9 mouse cellular contexts compared by ENCODE assay signal in genomic region chr4:151638941-151639340, GRCm38 (mm10).
DNase-seq lines count a peak whose midpoint lies in the region; ATAC-seq and TF ChIP-seq lines count a peak whose summit lies in the region.
"Had no signal": no experiment of that assay in that cellular context is flagged by ENCODE, and none has a peak within 500 bp of the region (broad histone marks: within the 10 kb centered on the region; RNA-seq: fewer than 3 reads in every experiment).

No protein-coding gene starts in this region.

- H3K4me2 ChIP-seq in liver, postnatal 0 days (ENCODE audit: low read depth, low read length), result no peak overlapping the region
- no peak overlapping the region for H3K4me2 ChIP-seq in liver, embryonic 11.5 days
- no peak overlapping the region for H3K4me2 ChIP-seq in hindbrain, embryonic 14.5 days (replicated peaks)
- no peak overlapping the region for H3K4me2 ChIP-seq in neural tube, embryonic 15.5 days

- H3K9ac ChIP-seq in liver, postnatal 0 days (replicated peaks), result no peak overlapping the region
- H3K9ac ChIP-seq in liver, embryonic 11.5 days (ENCODE audit: low read depth, low read length), result no peak overlapping the region
- no peak overlapping the region for H3K9ac ChIP-seq in hindbrain, embryonic 14.5 days
- no peak overlapping the region for H3K9ac ChIP-seq in neural tube, embryonic 15.5 days (replicated peaks)

- WGBS in liver, postnatal 0 days (ENCODE audit: insufficient replicate concordance), result 19% methylated on average over 9 of the region's 9 CpGs
- WGBS in liver, embryonic 11.5 days, result 23% methylated on average over 9 of the region's 9 CpGs
- WGBS in hindbrain, embryonic 14.5 days, result 27% methylated on average over 9 of the region's 9 CpGs
- WGBS in neural tube, embryonic 15.5 days, result 22% methylated on average over 9 of the region's 9 CpGs

- no peak for DNase-seq in liver, postnatal 0 days
- no peak for DNase-seq in liver, embryonic 11.5 days (ENCODE audit: low spot score)
- peak; percentile 3 for DNase-seq in c-Kit-positive CD71-positive TER-119-negative erythroid progenitor cells, embryonic 14.5 days (ENCODE audit: low read depth)
- peak; percentile 75 for DNase-seq in hindbrain, embryonic 14.5 days (ENCODE audit: low spot score)
- DNase-seq in spleen, postnatal 14 days (ENCODE audit: low spot score in 2 of 2), result no peak
- no peak for DNase-seq in layer of hippocampus, adult 9-11 months
- no peak for DNase-seq in adrenal gland, postnatal 4 days (ENCODE audit: low spot score in 2 of 2)
- DNase-seq: adrenal gland, postnatal 25 days had no signal

- no peak for ATAC-seq in liver, postnatal 0 days
- no peak for ATAC-seq in liver, embryonic 11.5 days (replicated peaks; ENCODE audit: low FRiP score)
- no peak for ATAC-seq in hindbrain, embryonic 14.5 days (ENCODE audit: low FRiP score)
- peak; percentile 29 for ATAC-seq in neural tube, embryonic 15.5 days (ENCODE audit: low FRiP score)

- H3K27me3 ChIP-seq in liver, postnatal 0 days (ENCODE audit: insufficient read depth, low read length), result no peaks in the 10 kb centered on the region
- H3K27me3 ChIP-seq in liver, embryonic 11.5 days (replicated peaks; ENCODE audit: control insufficient read depth, insufficient read depth, low read length), result no peaks in the 10 kb centered on the region
- H3K27me3 ChIP-seq in hindbrain, embryonic 14.5 days (ENCODE audit: control insufficient read depth, insufficient read depth, low read length), result no peaks in the 10 kb centered on the region
- H3K27me3 ChIP-seq in neural tube, embryonic 15.5 days (replicated peaks), result no peaks in the 10 kb centered on the region

- TF ChIP-seq EP300 in liver, postnatal 0 days (IDR thresholded peaks at IDR 0.05; ENCODE audit: low read depth), result no peak

- no peaks in the 10 kb centered on the region for H3K4me1 ChIP-seq in liver, postnatal 0 days (ENCODE audit: insufficient read depth)
- H3K4me1 ChIP-seq in liver, embryonic 11.5 days (replicated peaks; ENCODE audit: control insufficient read depth, insufficient read depth, low read length), result no peaks in the 10 kb centered on the region
- peaks cover 30% of the 10 kb centered on the region for H3K4me1 ChIP-seq in hindbrain, embryonic 14.5 days (replicated peaks; ENCODE audit: control insufficient read depth, insufficient read depth, low read length)
- H3K4me1 ChIP-seq in neural tube, embryonic 15.5 days, result peaks cover 56% of the 10 kb centered on the region

- H3K4me3 ChIP-seq in liver, postnatal 0 days (ENCODE audit: low read depth, low read length), result no peak overlapping the region
- H3K4me3 ChIP-seq in liver, embryonic 11.5 days (ENCODE audit: low read depth, low read length), result no peak overlapping the region
- H3K4me3 ChIP-seq in hindbrain, embryonic 14.5 days (replicated peaks; ENCODE audit: low read length), result no peak overlapping the region
- H3K4me3 ChIP-seq in neural tube, embryonic 15.5 days (replicated peaks), result no peak overlapping the region

- no peaks in the 10 kb centered on the region for H3K36me3 ChIP-seq in liver, postnatal 0 days (replicated peaks; ENCODE audit: insufficient read depth, low read length)
- no peaks in the 10 kb centered on the region for H3K36me3 ChIP-seq in liver, embryonic 11.5 days (ENCODE audit: control insufficient read depth, insufficient read depth, low read length)
- no peaks in the 10 kb centered on the region for H3K36me3 ChIP-seq in hindbrain, embryonic 14.5 days (replicated peaks; ENCODE audit: control insufficient read depth, insufficient read depth)
- H3K36me3 ChIP-seq in neural tube, embryonic 15.5 days, result no peaks in the 10 kb centered on the region

- no peaks in the 10 kb centered on the region for H3K9me3 ChIP-seq in liver, postnatal 0 days (ENCODE audit: low read length)
- no peaks in the 10 kb centered on the region for H3K9me3 ChIP-seq in liver, embryonic 11.5 days (ENCODE audit: control insufficient read depth, low read length)
- no peaks in the 10 kb centered on the region for H3K9me3 ChIP-seq in hindbrain, embryonic 14.5 days (ENCODE audit: control insufficient read depth, low read length)
- no peaks in the 10 kb centered on the region for H3K9me3 ChIP-seq in neural tube, embryonic 15.5 days (replicated peaks)

- no peak overlapping the region for H3K27ac ChIP-seq in liver, postnatal 0 days (ENCODE audit: low read depth)
- H3K27ac ChIP-seq in liver, embryonic 11.5 days (ENCODE audit: low read depth, low read length), result no peak overlapping the region
- H3K27ac ChIP-seq in hindbrain, embryonic 14.5 days, result no peak overlapping the region; the same call in 1 of the 2 replicates
- H3K27ac ChIP-seq in neural tube, embryonic 15.5 days (replicated peaks), result peak overlapping the region; percentile 62

- TF ChIP-seq CTCF in liver, postnatal 0 days (IDR thresholded peaks at IDR 0.05; ENCODE audit: low read depth), result peak; percentile 57

Comparison
In these comparisons a context has a peak if more than half of its experiments do, and no peak if none do; other contexts are left out.
1. DNase-seq: peak in c-Kit-positive CD71-positive TER-119-negative erythroid progenitor cells, embryonic 14.5 days (single experiment) and hindbrain, embryonic 14.5 days (single experiment); none in liver, postnatal 0 days (single experiment), liver, embryonic 11.5 days (single experiment), spleen, postnatal 14 days (0 of 2), layer of hippocampus, adult 9-11 months (single experiment) and adrenal gland, postnatal 4 days (0 of 2).